Mouse (Mus musculus) lung, postnatal 0 days (tissue): ENCODE measurements around the gene Timm17a. TPM values are rescaled to one million over a fixed set of nuclear protein-coding genes. Genes with fewer than 3 reads are reported as not detected.

Source experiments
- ATAC-seq: fragments of 200-750 bp; cut with Nextera tagmentation; 2 replicates; pipeline ENCODE4 v1.8.0; 2017; ENCODE audit warnings: moderate library complexity
- DNase-seq: peaks from one replicate; pipeline ENCODE4 v3.0.0-alpha.2; 2016; ENCODE audit warnings: low spot score
- H3K27ac ChIP-seq: fragments of 300-500 bp; sonication (generic); 2 replicates; pipeline ENCODE4 v1.5.1; 2014; ENCODE audit warnings: antibody characterized with exemption, mild to moderate bottlenecking, low read length, mixed read lengths
- H3K27me3 ChIP-seq: fragments of 300-500 bp; sonication (generic); replicated peaks from 2 replicates; pipeline ENCODE4 v1.6.1; 2014; ENCODE audit warnings: low read length, mixed read lengths; ENCODE audit not compliant: insufficient read depth
- H3K36me3 ChIP-seq: fragments of 300-500 bp; sonication (generic); 2 replicates; pipeline ENCODE4 v1.6.1; 2014; ENCODE audit warnings: low read length, mixed read lengths; ENCODE audit not compliant: insufficient read depth
- H3K4me1 ChIP-seq: fragments of 300-500 bp; sonication (generic); 2 replicates; pipeline ENCODE4 v1.6.1; 2014; ENCODE audit warnings: antibody characterized with exemption, low read depth, low read length, mixed read lengths; ENCODE audit not compliant: insufficient read depth
- H3K4me2 ChIP-seq: fragments of 300-500 bp; sonication (generic); replicated peaks from 2 replicates; pipeline ENCODE4 v1.6.1; 2014; ENCODE audit warnings: low read depth, mild to moderate bottlenecking, low read length, moderate library complexity, mixed read lengths
- H3K4me3 ChIP-seq: fragments of 300-500 bp; sonication (generic); 2 replicates; pipeline ENCODE4 v1.5.1; 2014; ENCODE audit warnings: low read depth, low read length
- H3K9ac ChIP-seq: fragments of 300-500 bp; sonication (generic); replicated peaks from 2 replicates; pipeline ENCODE4 v1.6.1; 2014; ENCODE audit warnings: low read depth, mild to moderate bottlenecking
- H3K9me3 ChIP-seq: fragments of 300-500 bp; sonication (generic); 2 replicates; pipeline ENCODE4 v1.6.1; 2016; ENCODE audit warnings: low read length, mixed read lengths
- CTCF ChIP-seq: IDR thresholded peaks from 2 replicates; pipeline ENCODE4 v1.5.1; 2016; ENCODE audit warnings: antibody characterized with exemption, mild to moderate bottlenecking
- EP300 ChIP-seq: IDR thresholded peaks from 2 replicates; pipeline ENCODE4 v1.6.1; 2016; ENCODE audit warnings: antibody characterized with exemption, mild to moderate bottlenecking, control low read depth
- WGBS: fragments of 180-500 bp; shearing (Covaris S2); extraction: QIAGEN DNeasy Blood & Tissue Kit; methylation state at CpG from one replicate; pipeline ENCODE4 v1.1.7; 2014; 5-methylcytosine and 5-hydroxymethylcytosine counted together
- polyA plus RNA-seq: library from polyadenylated mRNA; unstranded; fragments of >200 nt; fragmentation: Nextera tagmentation; extraction: Ambion mirVana; gene quantifications from 2 replicates; pipeline ENCODE4 v1.2.1, GENCODE M21; 2015

The Timm17a gene
- polyA plus RNA-seq, 1 experiment from 2014 or later = 186 TPM

- no peak for ATAC-seq
- no peak overlapping the region for H3K9ac ChIP-seq
- DNase-seq = no peak
- H3K27ac ChIP-seq = no peak overlapping the region
- no peak overlapping the region for H3K4me2 ChIP-seq
- WGBS = 73% methylated on average over 7 of the region's 7 CpGs
- no peaks in the 10 kb centered on the region for H3K36me3 ChIP-seq
- no peaks in the 10 kb centered on the region for H3K27me3 ChIP-seq
- H3K4me3 ChIP-seq = no peak overlapping the region
- TF ChIP-seq CTCF = no peak
- TF ChIP-seq EP300 = no peak
- no peaks in the 10 kb centered on the region for H3K9me3 ChIP-seq
- 0 out of 2 replicates have a peak, but pooled peaks cover 4% of the 10 kb centered on the region for H3K4me1 ChIP-seq
Measured at GRCm38 (mm10) chr1:135323367-135323901, 9.9 kb upstream of the Timm17a start.

GRCm38 (mm10) chr1:135312201-135312600 is 1.4 kb downstream of the Timm17a start:
- H3K27me3 ChIP-seq = no peaks in the 10 kb centered on the region
- TF ChIP-seq CTCF (no peak), EP300 (no peak)
- no peak for DNase-seq

GRCm38 (mm10) chr1:135311356-135311755 is 2.2 kb downstream of the Timm17a start:
- ATAC-seq (no peak), DNase-seq (no peak)
- WGBS = 71% methylated on average over 6 of the region's 6 CpGs
- H3K4me2 ChIP-seq = no peak overlapping the region
- no peaks in the 10 kb centered on the region for H3K27me3 ChIP-seq
- peaks cover 7% of the 10 kb centered on the region for H3K4me1 ChIP-seq
- TF ChIP-seq EP300 = no peak
- TF ChIP-seq CTCF = no peak
- H3K4me3 ChIP-seq = no peak overlapping the region
- H3K36me3 ChIP-seq = peaks cover 10% of the 10 kb centered on the region
- H3K27ac ChIP-seq = no peak overlapping the region
- no peak overlapping the region for H3K9ac ChIP-seq
- H3K9me3 ChIP-seq = no peaks in the 10 kb centered on the region

More at GRCm38 (mm10) chr1:135312201-135312600, 1.4 kb downstream of the Timm17a start:
- ATAC-seq = no peak
- Histone ChIP-seq H3K4me2 (peak overlapping the region; percentile 75), H3K9me3 (no peaks in the 10 kb centered on the region), H3K4me1 (peaks cover 7% of the 10 kb centered on the region), H3K36me3 (peaks cover 9% of the 10 kb centered on the region; the same call in 1 of the 2 replicates), H3K9ac (no peak overlapping the region), H3K4me3 (no peak overlapping the region), H3K27ac (no peak overlapping the region)
- 76% methylated on average over 4 of the region's 4 CpGs for WGBS

- no peaks in the 10 kb centered on the region for H3K4me1 ChIP-seq
- DNase-seq (no peak), ATAC-seq (no peak)
- no peaks in the 10 kb centered on the region for H3K9me3 ChIP-seq
- no peak overlapping the region for H3K4me2 ChIP-seq
- no peaks in the 10 kb centered on the region for H3K36me3 ChIP-seq
- TF ChIP-seq EP300 (no peak), CTCF (no peak)
- H3K4me3 ChIP-seq = no peak overlapping the region
- H3K27me3 ChIP-seq = no peaks in the 10 kb centered on the region
- 72% methylated on average over 5 of the region's 5 CpGs for WGBS
- H3K9ac ChIP-seq = no peak overlapping the region
- no peak overlapping the region for H3K27ac ChIP-seq
Measured at GRCm38 (mm10) chr1:135290908-135291307, 22.7 kb downstream of the Timm17a start.

GRCm38 (mm10) chr1:135286311-135286710 is 27.3 kb downstream of the Timm17a start:
- Histone ChIP-seq H3K36me3 (no peaks in the 10 kb centered on the region), H3K4me3 (no peak overlapping the region), H3K27ac (no peak overlapping the region), H3K27me3 (no peaks in the 10 kb centered on the region), H3K4me2 (no peak overlapping the region), H3K9me3 (no peaks in the 10 kb centered on the region), H3K4me1 (no peaks in the 10 kb centered on the region), H3K9ac (no peak overlapping the region)
- no peak for TF ChIP-seq EP300
- TF ChIP-seq CTCF = no peak
- WGBS = 18% methylated on average over 2 of the region's 2 CpGs
- DNase-seq (no peak), ATAC-seq (no peak)

- no peaks in the 10 kb centered on the region for H3K36me3 ChIP-seq
- no peaks in the 10 kb centered on the region for H3K4me1 ChIP-seq
- no peaks in the 10 kb centered on the region for H3K27me3 ChIP-seq
- ATAC-seq (peak; percentile 85), DNase-seq (peak; percentile 74)
- peak; percentile 16; the same call in 1 of the 2 replicates for TF ChIP-seq CTCF
- TF ChIP-seq EP300 = no peak
- H3K4me2 ChIP-seq = peak within 1 kb of the TSS; percentile 93
- 0% methylated on average over 27 of the region's 39 CpGs for WGBS
- no peaks in the 10 kb centered on the region for H3K9me3 ChIP-seq
- H3K27ac ChIP-seq = peak within 1 kb of the TSS; percentile 95
- peak within 1 kb of the TSS; percentile 94 for H3K9ac ChIP-seq
- peak within 1 kb of the TSS; percentile 83 for H3K4me3 ChIP-seq
Measured at GRCm38 (mm10) chr1:135283826-135284291, 29.7 kb downstream of the Timm17a start, which contains the start of gene Rnpep. Rnpep (minus strand) TSS chr1:135284084.
